Mouse (Mus musculus): ENCODE data around the gene Slmap. TPM values are rescaled to one million over a fixed set of nuclear protein-coding genes. Genes with fewer than 3 reads are reported as not detected.

Gene Slmap
- total RNA-seq, 2 experiments from 2014 or later, result 99.2 to 104 TPM

DNA sequence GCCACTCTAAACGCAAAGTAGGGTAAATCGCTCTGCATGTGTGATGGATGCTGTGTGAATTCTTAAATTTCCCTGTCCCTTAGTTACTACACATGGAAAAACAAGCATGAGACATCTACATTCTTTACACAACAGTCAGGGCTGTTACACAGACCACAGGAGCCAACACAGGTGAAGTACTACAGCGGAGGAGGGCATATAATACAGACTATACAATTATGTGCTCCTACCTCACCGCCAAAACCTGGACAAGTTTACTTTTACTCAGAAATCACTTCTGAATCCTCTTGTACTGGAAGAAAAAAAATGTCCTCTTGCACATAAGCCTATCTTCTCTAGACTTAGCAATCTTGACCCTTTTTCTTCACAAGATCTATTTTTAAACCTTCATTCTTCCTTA lies 66.8 kb downstream of the Slmap start:
- no peak for DNase-seq

DNA sequence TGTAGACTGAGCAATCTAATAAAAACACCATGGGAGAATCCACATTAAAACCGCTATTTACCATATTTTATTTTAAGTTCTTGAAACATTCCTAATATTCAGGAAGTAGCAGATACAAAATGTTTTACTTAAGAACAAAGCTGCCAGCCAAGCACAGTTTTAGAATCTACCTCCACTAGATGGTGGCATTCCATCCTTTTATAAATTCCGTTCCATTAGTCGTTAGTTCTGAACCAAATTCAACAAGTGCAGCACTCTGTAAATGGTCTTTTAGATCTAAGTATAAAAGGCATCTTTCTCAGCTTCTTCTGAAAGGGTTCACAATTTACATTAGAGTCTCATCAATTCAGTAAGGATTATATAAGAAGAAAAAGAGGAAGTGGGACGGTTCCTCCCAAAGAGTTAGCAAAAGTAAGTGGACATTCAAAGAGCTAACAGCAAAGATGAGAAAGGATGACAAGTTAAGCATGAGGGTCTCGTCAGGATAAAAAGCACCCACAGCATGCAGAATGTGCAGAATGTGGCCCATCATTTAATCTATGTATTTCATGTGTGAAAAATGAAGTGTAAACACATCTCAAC lies 68.1 kb downstream of the Slmap start:
- no peak for DNase-seq

DNA sequence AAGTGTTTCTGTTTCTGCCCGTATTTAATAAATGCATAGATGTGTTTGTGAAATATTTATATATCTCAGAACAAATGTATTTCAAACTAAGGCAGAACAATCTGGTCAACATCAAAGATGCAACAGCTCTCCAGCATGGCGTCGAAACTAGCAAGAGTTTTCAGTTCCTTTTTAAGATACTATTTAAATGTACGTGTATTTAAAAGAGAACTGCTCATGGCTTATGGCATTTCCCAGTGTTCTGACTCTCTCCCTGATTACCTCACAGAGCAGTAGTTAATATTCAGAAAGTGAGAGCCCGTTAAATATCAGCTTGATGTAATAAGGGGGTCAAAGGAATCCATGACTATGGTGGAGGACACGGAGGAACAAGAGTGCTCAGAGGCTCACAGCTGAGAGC lies 68.8 kb downstream of the Slmap start:
- no peak for DNase-seq

DNA sequence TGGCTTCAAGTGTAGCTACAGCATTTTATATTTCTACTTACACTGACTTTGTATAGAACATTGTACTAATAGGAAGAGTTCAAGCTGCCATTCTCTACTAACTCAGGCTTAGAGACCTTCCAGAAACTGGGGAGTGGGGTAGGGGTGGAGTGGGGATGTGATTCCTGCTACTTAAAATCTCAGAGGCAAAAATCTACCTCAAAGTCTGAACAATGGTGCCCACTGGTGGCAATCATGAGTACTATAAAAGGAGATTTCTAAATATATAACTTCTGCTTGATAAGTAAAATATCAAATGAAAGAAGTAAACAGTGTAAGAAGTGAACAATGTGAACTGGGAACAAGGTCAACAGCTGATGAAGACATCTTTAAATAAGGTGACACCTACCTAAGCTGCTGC lies 75.2 kb downstream of the Slmap start:
- no peak for DNase-seq

DNA sequence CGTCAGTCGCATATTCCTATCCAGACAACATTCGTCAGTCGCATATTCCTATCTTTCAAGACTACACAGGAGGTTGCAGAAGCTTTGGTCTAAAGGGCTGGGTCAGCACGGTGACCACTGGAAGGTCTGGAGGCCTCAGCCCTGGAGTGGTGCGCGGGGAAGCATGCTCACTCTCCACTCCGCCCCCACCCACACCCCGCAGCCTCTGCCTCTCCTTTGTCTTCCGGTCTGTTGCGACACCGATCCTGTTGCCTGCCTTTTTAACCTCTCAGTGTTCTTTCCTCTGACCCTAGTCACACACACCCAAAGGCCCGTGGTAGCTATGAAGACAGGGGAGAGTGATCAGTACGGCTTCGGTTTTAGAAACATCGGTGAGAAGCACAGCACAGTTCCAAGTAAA lies 79.9 kb downstream of the Slmap start:
- DNase-seq, result no peak

DNA sequence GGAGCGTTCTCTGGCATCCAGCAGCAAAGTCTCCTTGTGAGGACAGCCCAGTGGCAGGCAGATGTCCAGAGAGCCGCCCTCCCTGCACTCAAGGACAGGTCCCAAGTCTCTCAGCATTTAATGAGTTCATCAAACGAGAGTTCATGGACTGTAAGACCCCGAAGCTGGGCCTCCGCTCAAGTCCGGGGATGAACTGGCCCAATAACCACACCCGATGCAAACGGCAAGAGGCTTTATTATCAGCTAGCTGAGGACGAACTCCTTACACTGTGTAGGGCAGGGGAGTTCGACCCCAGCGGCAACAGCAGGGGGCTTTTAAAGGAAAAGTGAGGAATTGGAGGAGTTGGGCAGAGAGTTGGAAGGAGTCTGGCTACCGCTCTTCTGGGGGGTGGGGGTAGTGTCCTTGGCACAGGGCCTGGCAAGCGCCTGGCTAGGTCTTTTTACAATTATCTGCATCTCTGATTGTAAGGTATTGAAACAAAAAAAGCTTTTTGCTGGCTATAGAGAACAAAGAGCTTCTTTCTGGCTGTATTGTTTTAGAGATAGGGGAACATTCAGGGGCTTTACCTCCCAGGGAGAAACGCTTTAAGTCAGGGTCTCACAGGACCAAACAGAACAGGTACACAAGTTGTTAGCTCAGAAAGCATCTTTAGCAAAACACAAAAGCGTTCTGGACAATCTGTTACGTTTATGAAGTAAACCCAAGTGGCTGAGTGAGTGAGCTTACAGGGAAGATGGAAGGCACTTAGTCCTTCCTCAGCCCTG lies 84.5 kb downstream of the Slmap start:
- no peak for DNase-seq

DNA sequence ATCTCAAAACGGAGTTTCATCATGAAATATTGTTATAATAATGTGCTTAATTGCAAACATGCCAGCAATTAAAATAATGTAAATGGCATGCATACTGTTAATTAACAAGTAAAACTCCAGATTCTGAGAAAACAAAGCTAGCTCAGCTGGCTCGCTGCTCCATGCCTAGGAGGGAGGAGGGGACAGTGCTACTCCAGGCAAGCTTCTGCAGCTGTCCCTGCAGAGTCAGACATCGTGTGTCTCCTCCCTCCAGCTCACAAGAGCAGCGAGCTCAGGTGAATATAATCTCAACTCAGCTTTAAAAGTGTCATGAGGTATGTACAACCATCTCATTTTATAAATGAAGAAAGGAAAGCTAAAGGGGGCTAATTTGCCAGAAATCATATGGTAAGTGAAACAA lies 86.2 kb downstream of the Slmap start:
- no peak for DNase-seq

DNA sequence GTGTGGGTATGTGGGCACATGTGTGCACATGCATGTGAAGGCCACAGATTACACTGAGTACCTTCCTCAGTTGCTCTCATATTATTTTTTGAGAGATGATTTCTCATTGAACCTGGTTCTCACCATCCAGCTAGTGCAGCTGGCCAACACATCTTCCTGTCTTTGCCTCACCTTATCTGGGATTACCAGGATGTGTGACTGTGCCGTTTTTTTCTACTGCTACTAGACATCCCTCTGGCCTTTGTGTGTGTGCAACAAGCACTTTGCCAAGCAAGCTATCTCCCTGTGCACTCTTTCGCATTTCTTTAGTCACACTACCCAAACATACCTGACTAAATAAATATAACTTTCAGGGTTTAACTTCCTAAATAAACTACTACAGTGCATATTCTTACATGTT lies 87.5 kb downstream of the Slmap start:
- no peak for DNase-seq

DNA sequence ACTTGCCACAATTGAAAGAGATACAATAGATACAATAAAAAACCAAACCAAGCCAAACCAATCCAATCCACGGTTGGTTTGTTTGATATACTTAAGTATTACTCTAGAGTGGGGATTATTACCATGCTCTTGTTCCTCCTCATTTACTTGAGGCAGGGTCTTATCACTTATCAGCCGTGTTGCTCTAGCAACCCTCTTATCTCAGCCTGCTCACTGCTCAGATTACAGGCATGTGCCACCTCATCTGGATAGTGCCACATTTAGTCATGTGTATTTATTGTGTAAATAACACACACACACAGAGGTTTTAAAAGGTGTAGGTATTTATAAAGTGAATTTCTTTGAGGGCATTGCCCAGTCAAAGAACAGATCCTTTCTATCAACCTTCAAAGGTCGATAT lies 88.2 kb downstream of the Slmap start:
- no peak for DNase-seq

DNA sequence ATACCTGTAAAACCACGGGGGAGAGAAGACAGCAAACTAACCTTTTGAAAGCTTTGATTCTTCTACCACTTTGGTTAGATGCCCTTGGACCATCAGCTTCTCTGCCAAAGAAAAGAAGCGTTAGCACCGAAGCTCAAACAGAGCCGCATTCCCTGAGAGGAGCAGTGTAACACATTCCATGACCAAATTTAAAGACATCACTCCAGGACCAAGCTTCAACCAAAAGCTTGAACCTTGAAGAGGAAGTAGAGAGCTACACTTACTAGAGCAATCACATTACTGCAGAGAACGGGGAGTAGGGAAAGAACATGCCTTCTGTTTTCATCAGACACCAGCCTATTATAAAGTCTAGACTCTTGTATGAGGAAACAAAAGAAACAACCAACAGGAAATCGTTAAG lies 92.2 kb downstream of the Slmap start:
- DNase-seq, result no peak

DNA sequence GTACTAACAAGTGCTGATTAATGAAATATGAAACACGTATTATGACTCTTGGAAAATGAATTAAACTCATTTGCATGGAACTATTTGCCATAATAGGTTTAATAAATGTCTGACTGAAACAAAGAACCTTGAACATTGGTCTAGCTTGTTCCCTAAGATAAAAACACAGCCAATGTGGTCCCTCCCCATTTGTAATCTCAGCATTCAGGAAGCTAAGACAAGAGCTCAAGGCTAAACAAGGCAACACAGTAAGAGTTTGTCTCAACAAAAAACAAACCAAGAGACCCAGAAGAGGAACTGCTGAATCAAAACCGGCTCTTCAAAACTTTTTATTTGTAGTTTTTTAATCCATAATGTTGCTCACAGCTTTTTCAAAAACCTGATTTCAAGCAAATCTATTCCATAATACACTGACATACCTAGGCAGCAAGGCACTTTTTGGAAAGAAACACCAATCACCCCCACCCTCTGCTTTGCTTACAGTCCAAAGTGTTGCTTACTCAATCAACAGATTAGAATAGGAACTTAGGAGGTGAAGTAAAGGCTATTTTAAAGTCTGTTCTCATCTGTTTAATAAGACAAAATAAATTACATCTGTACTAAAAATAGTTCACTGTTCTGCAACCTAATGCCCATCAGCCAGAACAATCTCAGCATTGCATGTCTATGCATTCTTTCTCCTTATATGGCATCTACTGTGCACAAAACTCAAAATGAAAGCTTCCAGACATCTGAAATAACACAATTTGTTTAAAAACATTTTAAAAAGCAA lies 93.5 kb downstream of the Slmap start:
- no peak for DNase-seq

DNA sequence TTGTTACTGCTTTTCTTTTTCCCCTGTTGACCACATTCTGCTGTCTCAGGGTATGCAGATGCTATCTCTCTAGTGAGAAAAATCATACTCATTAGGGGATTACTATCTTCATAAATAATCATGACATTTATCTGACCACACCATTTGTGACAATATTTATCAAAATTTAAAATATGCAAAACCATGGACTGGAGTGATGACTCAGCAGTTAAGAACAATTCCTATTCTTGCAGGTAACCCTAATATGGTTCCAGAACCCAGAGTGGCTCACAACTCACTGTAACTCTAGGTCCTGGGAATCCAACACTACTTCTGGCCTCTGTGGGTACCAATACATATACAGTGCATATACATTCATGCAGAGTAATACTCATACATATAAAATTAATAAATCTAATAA lies 94.7 kb downstream of the Slmap start:
- no peak for DNase-seq

DNA sequence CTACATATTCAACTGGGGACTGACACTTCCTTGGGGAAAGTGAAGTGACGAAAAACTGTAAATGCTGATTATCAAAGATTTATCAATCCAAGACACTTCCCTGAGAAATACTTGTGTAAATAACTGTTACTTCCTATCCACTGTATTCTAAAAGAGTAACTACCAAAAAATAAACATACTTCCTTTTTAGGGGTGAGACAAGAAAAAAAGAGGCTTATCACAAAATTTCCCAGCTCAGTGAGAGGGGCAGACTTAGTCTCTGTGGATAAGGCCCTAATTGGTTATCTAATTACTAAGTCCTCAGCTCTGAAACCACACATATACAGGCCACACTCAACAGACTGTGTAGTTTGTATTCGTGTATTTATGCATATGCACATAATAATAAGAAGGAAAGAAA lies 97.0 kb downstream of the Slmap start:
- no peak for DNase-seq

DNA sequence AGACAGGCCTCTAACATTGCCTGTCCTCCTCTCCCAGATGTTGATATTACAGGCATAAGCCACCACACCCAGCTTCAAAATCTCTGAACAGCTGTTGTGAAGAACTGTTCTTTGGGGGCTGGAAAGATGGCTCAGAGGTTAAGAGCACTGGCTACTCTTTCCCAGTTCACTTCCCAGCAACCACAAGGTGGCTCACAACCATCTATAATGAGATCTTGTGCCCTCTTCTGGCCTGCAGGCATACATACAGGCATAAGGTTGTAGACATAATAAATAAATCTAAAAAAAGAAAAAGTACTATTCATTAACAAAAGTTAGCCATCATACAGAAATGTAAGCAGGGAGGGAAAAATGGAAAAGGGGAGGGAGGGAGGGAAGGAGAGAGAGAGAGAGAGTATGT lies 98.4 kb downstream of the Slmap start:
- DNase-seq, result no peak

DNA sequence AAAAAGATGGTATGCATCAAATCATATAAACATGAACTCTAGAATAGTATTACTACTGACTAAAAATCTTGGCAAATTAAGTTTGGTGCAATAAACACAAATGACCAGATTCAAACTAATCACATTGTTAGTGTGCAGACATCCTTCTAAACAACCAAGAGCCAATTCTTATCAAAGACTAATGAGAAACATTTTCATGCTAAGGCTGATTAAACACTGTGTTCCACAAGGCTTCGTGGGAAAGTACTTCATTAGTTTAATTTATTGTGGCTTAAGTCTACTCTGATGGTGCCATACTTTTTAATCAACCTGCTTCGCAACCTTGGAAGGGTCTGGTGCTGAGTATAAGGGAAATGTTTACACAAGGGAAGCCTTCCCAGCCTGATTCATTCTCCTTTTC lies 102.4 kb downstream of the Slmap start:
- DNase-seq, result no peak

DNA sequence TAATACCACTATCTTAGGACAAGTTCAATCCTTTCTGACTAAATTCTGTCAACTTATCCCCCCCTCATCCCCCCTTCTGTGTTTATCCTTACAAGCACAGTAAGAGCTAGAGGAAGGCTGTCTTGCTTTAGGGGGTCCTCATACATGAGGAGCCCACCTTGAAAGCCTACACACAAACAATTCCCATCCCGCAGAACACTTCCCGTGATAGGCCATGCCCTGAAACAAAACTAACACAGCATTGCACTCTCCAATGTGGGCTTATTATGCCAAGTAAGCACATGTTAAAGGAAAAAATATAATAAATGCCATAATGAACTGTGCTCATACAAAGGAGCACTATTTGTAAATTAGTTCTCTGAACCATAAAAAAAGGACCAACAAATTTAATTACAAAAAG lies 102.8 kb downstream of the Slmap start:
- no peak for DNase-seq

DNA sequence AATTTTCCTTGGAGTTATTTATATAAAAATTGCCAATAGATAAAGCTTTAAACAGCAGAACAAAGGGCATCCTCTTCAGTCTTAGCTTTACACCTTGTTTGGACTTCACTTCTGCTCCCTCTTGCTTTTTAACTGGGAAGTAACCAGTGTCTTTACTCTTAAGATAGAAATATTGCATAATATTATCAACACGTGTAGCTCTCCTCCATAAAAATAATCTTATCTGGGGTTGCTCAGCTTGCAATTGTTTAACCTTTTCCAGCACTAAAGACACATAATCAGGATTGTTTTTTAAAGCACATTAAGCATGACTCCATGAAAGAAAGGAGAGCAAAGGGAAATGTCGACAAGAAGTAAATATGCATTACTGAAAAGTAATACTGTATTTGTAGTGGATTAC lies 114.5 kb downstream of the Slmap start:
- no peak for DNase-seq

DNA sequence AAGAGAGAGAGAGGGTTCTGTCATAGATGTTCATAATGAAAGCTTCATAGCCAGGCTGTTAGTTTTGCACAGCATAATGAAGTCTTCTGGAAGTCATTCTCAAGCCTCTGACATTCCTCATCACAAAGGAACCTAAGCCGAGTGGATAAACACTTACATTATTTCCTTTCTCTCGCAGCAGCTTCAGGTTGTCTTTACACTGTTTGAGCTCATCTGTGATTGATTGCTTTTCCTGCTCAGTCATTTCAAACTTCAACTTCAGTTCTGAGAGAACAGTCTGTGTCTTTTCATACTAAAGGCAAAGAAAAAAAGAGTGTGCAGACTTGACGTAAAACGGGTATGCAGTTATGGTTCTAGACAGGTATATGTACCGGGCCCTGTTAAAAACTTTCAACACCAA lies 116.8 kb downstream of the Slmap start:
- DNase-seq, result no peak

DNA sequence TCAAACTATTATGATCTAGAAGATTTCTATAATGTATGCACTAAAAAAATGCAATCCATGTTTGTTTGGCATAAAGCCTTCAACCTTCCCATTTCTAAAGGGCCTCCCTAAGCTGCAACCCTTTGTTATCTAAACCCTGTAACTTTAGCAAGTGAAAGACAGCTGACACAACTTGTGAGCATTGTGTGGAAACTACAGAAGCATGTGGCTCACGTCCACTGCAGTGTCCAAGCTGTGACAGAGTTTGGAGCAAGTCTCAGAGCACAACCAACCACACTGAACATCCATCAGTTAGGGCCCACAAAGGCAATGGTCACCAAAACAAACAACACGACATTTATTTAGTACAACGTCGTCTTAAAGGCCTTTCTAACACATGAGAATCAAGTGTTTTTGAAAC lies 117.6 kb downstream of the Slmap start:
- no peak for DNase-seq

DNA sequence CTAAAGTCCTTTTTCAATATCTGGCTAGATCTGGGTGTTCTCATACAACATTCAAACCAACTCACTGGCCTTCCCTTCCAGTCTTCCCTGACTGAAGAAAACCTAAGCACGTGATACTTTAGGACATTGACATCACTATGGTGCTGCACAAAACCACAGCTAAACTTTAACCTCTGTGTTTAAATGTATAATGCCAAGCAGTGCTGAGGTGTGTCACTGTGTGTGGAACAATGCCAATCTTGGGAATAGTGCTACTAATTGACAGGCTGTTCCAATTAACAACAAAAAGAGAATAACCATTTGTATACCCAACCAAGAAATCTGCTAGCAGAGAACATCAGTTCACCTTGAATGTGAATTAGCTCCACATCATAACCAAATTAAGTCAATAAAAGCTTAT lies 121.2 kb downstream of the Slmap start:
- DNase-seq, result no peak

DNA sequence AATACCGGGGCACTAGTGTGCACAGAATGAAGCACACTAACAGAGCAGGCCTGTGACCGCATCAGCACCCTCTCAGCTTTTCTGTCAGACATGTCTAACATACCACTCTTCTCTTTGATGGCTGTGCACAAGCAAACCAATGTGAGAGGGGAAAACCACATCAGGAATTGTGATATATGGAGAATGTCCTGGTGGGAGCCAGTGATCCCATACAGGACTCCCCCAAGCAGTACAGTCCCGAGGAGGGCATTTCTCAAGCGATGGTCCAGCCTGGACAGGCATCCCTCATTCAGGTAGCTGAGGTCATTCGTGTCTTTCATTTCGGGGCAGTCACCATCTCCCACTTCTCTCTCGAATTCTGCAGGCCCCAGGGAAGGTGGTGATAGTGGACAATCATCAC lies 128.0 kb downstream of the Slmap start:
- DNase-seq, result no peak

DNA sequence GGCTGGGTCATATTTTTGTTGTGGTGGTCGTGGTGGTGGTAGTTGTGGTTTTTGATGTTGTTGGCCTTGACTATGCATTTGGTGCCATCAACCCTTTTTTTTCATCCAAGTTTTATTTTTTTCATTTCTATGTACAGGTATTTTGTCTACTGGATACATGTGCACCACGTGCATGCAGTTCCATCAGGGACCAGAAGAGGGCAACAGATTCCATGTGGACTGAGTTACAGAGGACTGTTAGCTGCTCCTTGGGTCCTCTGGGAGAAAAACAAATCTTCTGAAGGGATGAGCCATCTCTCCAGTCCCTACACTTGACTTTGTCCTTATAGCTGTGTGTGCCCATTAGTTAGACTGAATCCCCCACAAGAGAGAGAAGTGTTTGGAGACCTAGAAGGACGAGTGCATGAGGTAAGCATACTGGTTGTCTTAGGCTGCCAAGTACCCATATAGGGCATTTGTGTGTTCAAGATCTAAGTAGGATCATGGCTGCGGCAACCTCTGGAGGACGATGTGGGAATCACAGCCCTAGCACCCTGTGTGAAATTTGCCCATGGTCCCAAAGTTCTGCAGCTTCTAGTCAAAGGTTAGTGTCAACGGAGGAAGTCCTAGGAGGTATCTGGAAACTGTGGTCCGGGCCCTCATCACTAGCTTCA lies 136.1 kb downstream of the Slmap start:
- no peak for DNase-seq

DNA sequence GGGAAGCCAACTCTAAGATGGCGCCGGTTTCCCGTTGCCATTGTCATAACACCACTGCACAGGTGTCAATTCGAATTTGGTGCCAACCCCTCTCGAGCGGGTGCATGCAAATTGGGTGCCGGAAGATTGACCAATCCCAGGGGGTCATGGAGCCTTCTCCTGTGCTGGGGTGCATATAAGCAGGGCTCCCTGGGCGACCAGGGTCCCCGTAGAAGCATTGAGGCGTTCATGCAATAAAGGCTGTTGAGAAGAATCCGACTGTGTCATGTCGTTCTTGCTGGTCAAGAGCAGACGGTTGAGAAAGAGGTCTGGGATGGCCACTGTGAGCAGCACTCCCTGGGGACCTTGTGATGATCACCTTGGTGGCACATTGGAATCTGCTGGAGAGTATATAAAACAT lies 142.9 kb downstream of the Slmap start:
- no peak for DNase-seq
